Mouse (Mus musculus): Measurements from ENCODE around the gene Ttc7.

- TF ChIP-seq ZC3H11A (IDR thresholded peaks at IDR 0.05; ENCODE audit: borderline replicate concordance, low read depth, low read length), result no peak
- no peak for TF ChIP-seq ZNF384 (IDR thresholded peaks at IDR 0.05; ENCODE audit: low read depth, low read length)
- TF ChIP-seq HCFC1 (IDR thresholded peaks at IDR 0.05; ENCODE audit: borderline replicate concordance, insufficient read depth, low read length), result no peak
- TF ChIP-seq MAFK (IDR thresholded peaks at IDR 0.05; ENCODE audit: insufficient read depth, low read depth, low read length), result no peak
Measured at GRCm38 (mm10) chr17:87329144-87329700, 46.5 kb downstream of the Ttc7 start.
